Mouse (Mus musculus) hindbrain, postnatal 0 days (tissue): ENCODE results near the gene Wapl. TPM values are rescaled to one million over a fixed set of nuclear protein-coding genes. Genes with fewer than 3 reads are reported as not detected.

Source experiments
- ATAC-seq: fragments of 200-750 bp; cut with Nextera tagmentation; 2 replicates; pipeline ENCODE4 v1.8.0; 2017; ENCODE audit warnings: mild to moderate bottlenecking, moderate TSS enrichment, moderate library complexity
- DNase-seq: peaks from one replicate; pipeline ENCODE4 v3.0.0-alpha.2; 2015; ENCODE audit warnings: low spot score
- H3K27ac ChIP-seq: fragments of 300-500 bp; sonication (generic); 2 replicates; pipeline ENCODE4 v1.5.1; 2014; ENCODE audit warnings: mild to moderate bottlenecking
- H3K27me3 ChIP-seq: fragments of 300-500 bp; sonication (generic); 2 replicates; pipeline ENCODE4 v1.6.1; 2014; ENCODE audit warnings: low read length, mixed read lengths; ENCODE audit not compliant: insufficient read depth
- H3K36me3 ChIP-seq: fragments of 300-500 bp; sonication (generic); 2 replicates; pipeline ENCODE4 v1.6.1; 2014; ENCODE audit warnings: low read length, mixed read lengths; ENCODE audit not compliant: insufficient read depth
- H3K4me1 ChIP-seq: fragments of 300-500 bp; sonication (generic); 2 replicates; pipeline ENCODE4 v1.6.1; 2014; ENCODE audit warnings: antibody characterized with exemption, low read length, mixed read lengths; ENCODE audit not compliant: insufficient read depth
- H3K4me2 ChIP-seq: fragments of 300-500 bp; sonication (generic); 2 replicates; pipeline ENCODE4 v1.6.1; 2014; ENCODE audit warnings: low read depth, mild to moderate bottlenecking, low read length, moderate library complexity, mixed read lengths
- H3K4me3 ChIP-seq: fragments of 300-500 bp; sonication (generic); 2 replicates; pipeline ENCODE4 v1.5.1; 2014; ENCODE audit warnings: low read length
- H3K9ac ChIP-seq: fragments of 300-500 bp; sonication (generic); replicated peaks from 2 replicates; pipeline ENCODE4 v1.6.1; 2014; ENCODE audit warnings: mild to moderate bottlenecking, low read length, moderate library complexity, mixed read lengths
- H3K9me3 ChIP-seq: fragments of 300-500 bp; sonication (generic); 2 replicates; pipeline ENCODE4 v1.6.1; 2016; ENCODE audit warnings: low read length, mixed read lengths
- CTCF ChIP-seq: IDR thresholded peaks from 2 replicates; pipeline ENCODE4 v1.5.1; 2016; ENCODE audit warnings: antibody characterized with exemption, control low read depth, low read depth
- WGBS: fragments of 180-500 bp; shearing (Covaris S2); extraction: QIAGEN DNeasy Blood & Tissue Kit; methylation state at CpG from one replicate; pipeline ENCODE4 v1.1.7; 2014; 5-methylcytosine and 5-hydroxymethylcytosine counted together
- polyA plus RNA-seq: library from polyadenylated mRNA; unstranded; fragments of >200 nt; fragmentation: Nextera tagmentation; extraction: Ambion mirVana; gene quantifications from 2 replicates; pipeline ENCODE4 v1.2.1, GENCODE M21; 2015
- total RNA-seq: library from RNA; depleted of rRNA; stranded (reverse); fragments of >200 nt; gene quantifications from 2 replicates; pipeline ENCODE4 v1.2.3, GENCODE M21; 2014

Wapl gene
- total and polyA plus RNA-seq, 2 experiments from 2014 or later = 11.9 to 16.8 TPM

DNA sequence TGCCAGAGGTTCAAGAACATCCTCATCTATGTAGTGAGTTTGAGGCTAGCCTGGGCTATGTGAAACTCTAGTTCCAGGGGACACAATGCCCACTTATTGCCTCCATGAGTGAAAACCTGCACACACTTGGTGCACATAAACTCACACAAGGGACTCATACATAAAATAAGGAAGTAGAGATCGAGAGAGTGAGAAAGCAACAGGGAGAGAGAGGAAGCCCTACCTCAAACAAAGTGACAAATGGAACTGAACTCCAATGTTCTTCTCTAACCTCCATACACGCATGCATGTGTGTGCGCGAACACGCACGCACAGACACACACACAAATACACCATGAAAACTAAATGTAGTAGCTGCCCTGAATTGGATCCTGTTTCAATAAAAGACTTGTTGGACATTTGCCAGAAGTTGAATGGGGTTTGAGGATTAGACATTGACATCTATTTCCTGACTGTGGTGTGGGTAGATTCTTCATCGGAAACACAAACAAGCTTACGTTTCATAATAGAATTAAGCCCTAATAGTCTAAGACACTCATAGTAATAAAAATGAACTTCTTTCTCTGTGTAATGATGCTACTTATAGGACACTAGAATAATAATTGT lies 25.8 kb upstream of the Wapl start:
- Histone ChIP-seq H3K4me3 (no peak overlapping the region), H3K27me3 (no peaks in the 10 kb centered on the region), H3K9ac (no peak overlapping the region), H3K4me1 (no peaks in the 10 kb centered on the region), H3K27ac (no peak overlapping the region), H3K9me3 (no peaks in the 10 kb centered on the region), H3K4me2 (no peak overlapping the region), H3K36me3 (no peaks in the 10 kb centered on the region)
- DNase-seq (no peak), ATAC-seq (no peak)
- 81% methylated on average over 8 of the region's 8 CpGs for WGBS
- no peak for TF ChIP-seq CTCF

DNA sequence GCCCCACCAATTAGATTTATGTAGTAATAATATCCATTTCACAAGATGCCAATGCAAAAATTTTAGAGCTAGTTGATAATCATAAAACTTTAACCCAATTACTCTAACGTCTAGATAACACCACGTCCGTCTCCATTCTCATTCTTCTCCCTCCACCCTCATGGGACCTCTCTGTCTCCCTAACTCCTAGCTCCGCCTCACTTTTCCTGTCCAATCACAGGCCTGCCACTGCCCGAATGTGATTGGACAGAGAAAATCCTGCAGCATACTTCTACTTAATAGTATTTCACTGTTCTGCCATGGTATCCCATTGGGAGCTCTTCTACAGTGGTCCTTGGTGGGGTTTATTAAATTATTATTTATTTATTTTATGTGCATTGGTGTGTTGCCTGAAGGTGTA lies 16.6 kb upstream of the Wapl start:
- no peak overlapping the region for H3K27ac ChIP-seq
- H3K4me2 ChIP-seq = no peak overlapping the region
- H3K9ac ChIP-seq = no peak overlapping the region
- H3K9me3 ChIP-seq = no peaks in the 10 kb centered on the region
- no peaks in the 10 kb centered on the region for H3K4me1 ChIP-seq
- DNase-seq (no peak), ATAC-seq (no peak)
- WGBS = 92% methylated on average over 5 of the region's 5 CpGs
- no peak for TF ChIP-seq CTCF
- no peaks in the 10 kb centered on the region for H3K36me3 ChIP-seq
- H3K4me3 ChIP-seq = no peak overlapping the region
- H3K27me3 ChIP-seq = no peaks in the 10 kb centered on the region

DNA sequence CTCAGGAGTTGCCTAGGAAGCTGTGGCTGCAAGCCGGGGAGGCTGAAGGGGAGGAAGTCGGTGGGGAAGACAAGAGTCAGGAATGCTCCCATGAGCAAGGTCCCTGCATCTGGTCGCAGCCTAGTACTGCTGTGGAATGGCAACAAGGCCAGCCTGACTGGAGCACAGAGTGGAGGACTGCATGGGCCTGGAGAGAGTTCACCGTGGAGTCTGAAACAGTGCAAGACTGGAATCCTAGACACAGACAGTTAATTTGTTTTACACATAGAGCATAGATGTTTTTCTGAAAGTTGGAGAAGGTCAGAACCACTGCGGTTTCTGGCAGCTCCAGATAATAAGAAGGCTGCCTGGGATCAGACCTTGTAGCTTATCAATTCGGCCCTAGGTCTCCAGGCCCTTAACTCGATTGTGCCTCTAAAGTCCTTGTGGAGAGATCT lies 13.4 kb upstream of the Wapl start:
- no peak for DNase-seq
- Histone ChIP-seq H3K27ac (no peak overlapping the region), H3K9ac (no peak overlapping the region), H3K4me1 (no peaks in the 10 kb centered on the region), H3K9me3 (no peaks in the 10 kb centered on the region), H3K36me3 (no peaks in the 10 kb centered on the region), H3K4me3 (no peak overlapping the region), H3K4me2 (no peak overlapping the region), H3K27me3 (no peaks in the 10 kb centered on the region)
- no peak for ATAC-seq
- TF ChIP-seq CTCF = no peak
- WGBS = 46% methylated on average over 7 of the region's 7 CpGs

DNA sequence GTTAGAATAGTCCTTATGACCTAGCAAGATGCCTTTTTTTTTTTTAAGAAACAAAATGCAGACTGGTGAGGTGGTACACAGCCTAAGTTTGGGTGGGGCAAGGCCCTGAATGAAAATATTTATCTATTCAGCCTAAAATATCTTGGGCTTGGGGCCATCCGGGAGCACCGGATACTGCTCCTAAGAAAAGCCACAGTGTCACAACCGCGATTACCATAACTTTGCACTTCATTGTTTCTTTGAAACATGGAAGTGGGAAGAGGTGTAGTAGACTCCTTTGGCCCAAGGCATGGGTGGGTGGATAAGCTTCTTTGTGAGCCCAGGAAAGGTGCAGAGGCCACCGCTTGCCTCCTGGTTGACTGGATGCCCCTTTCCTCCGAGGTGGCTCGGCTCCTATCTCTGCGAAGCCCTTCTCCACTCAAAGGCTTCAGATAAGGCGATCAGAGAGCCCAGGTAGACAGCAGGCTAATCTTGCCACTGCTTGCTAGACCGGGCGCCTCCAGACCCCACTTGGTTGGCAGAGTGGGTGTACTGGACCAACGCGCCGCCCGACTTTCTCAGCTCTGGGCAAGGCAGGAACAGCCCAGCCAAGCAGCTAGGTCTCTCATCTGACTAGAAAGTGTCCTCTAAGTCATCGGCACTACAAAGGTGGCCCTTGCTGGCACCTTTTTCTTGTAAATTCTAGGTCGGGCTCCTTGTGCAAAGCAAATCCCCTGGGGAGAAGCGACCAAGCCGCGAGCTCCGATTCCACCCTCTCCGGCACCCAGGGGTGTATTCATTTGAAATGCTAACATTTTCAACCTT lies 12.7 kb upstream of the Wapl start:
- 0 out of 2 replicates have a peak, but pooled peaks have one; percentile 24 for ATAC-seq

DNA sequence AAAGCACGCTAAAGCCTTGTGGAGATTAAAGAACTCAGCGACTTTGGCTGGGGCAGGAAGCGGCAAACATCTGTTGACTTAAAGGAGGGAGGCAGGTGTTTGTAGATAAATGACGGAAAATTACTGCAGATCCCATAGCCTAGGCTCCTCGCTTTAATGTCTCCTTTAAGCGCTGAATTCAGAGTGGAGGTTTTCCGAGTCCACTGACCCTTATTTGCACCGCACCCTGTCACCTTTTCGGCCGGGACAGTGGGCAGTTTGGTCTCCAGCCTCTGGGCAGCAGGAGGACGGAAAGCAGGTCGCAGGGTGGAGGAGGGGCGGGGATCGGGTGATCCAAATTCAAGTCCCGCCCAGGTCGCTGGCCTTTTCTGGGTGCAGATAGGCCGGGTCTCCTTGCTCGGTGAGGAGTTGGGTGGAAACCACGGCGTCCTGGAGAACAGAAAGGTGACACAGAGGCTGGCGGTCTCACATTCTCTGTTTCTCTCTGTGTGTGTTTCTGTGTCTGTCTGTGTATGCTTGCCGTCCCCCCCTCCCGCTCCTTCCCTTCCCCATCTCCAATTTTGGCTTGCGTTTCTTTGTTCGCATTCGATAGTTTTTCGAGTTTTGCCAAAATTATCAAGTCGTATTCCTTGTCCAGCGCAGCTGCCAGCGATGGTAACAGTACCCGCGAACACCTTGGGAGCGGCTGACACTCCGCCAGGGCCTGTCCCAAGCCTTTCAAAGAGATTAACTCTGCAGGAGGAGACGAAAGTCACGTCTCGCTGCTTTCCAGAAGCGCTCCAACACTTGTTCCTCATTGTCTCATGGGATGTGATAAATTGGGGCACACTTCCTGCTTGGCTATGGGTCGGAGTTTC lies 11.9 kb upstream of the Wapl start:
- Histone ChIP-seq H3K27ac (no peak overlapping the region), H3K27me3 (no peaks in the 10 kb centered on the region), H3K4me1 (no peaks in the 10 kb centered on the region), H3K9ac (peak overlapping the region; percentile 43; the same call in 1 of the 2 replicates), H3K4me2 (peak overlapping the region; percentile 97), H3K36me3 (no peaks in the 10 kb centered on the region), H3K9me3 (no peaks in the 10 kb centered on the region), H3K4me3 (peak overlapping the region; percentile 57)
- ATAC-seq = peak; percentile 32; the same call in 1 of the 2 replicates
- WGBS = under 1% methylated on average over 39 of the region's 39 CpGs
- TF ChIP-seq CTCF = no peak
- peak; percentile 34 for DNase-seq

More for the DNA sequence above, 12.7 kb upstream of the Wapl start:
- Histone ChIP-seq H3K4me1 (no peaks in the 10 kb centered on the region), H3K9me3 (no peaks in the 10 kb centered on the region), H3K4me2 (peak overlapping the region; percentile 97), H3K27ac (no peak overlapping the region), H3K9ac (no peak overlapping the region), H3K27me3 (no peaks in the 10 kb centered on the region), H3K36me3 (no peaks in the 10 kb centered on the region), H3K4me3 (peak overlapping the region; percentile 57)
- DNase-seq = no peak
- 15% methylated on average over 22 of the region's 22 CpGs for WGBS
- TF ChIP-seq CTCF = no peak

DNA sequence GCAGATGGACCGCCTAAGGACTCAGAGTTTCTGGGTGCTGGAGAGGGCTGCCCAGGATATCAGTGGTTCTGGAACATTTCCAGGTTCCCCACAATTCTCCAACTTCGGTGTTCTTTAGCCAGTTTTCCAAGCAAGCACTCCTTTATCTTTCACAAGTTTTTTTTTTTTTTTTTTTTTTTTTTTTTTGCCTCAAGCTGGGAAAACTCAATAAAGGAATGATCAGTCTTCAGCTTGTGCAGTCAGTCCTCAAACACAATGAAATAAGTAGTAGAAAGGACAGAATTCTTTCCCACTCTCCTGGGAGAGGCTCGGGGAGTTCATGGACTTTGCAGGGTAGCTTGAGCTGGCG lies 11.3 kb upstream of the Wapl start:
- ATAC-seq = no peak
- under 1% methylated on average over 4 of the region's 4 CpGs for WGBS
- peak overlapping the region; percentile 57 for H3K4me3 ChIP-seq
- DNase-seq = no peak
- no peaks in the 10 kb centered on the region for H3K27me3 ChIP-seq
- H3K36me3 ChIP-seq = no peaks in the 10 kb centered on the region
- no peaks in the 10 kb centered on the region for H3K4me1 ChIP-seq
- H3K9ac ChIP-seq = peak overlapping the region; percentile 43; the same call in 1 of the 2 replicates
- H3K4me2 ChIP-seq = peak overlapping the region; percentile 97
- H3K27ac ChIP-seq = no peak overlapping the region
- no peak for TF ChIP-seq CTCF
- no peaks in the 10 kb centered on the region for H3K9me3 ChIP-seq
